Mouse (Mus musculus) hindbrain, embryonic 11.5 days (tissue): ENCODE measurements at regions not wholly inside any gene's neighbourhood (a gene's known extent, or its start where the extent isn't known, plus 50 kb on each side); places are given as distances from the start of the nearest gene placed in this dataset.

Source experiments
- ATAC-seq: fragments of 200-750 bp; cut with Nextera tagmentation; 2 replicates; pipeline ENCODE4 v1.8.0; 2017; ENCODE audit warnings: mild to moderate bottlenecking, moderate TSS enrichment, moderate library complexity; ENCODE audit not compliant: low FRiP score
- DNase-seq: peaks from one replicate; pipeline ENCODE4 v3.0.0-alpha.2; 2015; ENCODE audit warnings: low spot score
- H3K27ac ChIP-seq: fragments of 300-500 bp; sonication (generic); 2 replicates; pipeline ENCODE4 v1.5.1; 2014; ENCODE audit warnings: mild to moderate bottlenecking, low read depth, low read length
- H3K27me3 ChIP-seq: fragments of 300-500 bp; sonication (generic); 2 replicates; pipeline ENCODE4 v1.6.1; 2014; ENCODE audit warnings: mild to moderate bottlenecking, low read length, moderate library complexity, mixed read lengths; ENCODE audit not compliant: control insufficient read depth, insufficient read depth
- H3K36me3 ChIP-seq: fragments of 300-500 bp; sonication (generic); 2 replicates; pipeline ENCODE4 v1.6.1; 2014; ENCODE audit warnings: mild to moderate bottlenecking, low read length, moderate library complexity, mixed read lengths; ENCODE audit not compliant: control insufficient read depth, insufficient read depth
- H3K4me1 ChIP-seq: fragments of 300-500 bp; sonication (generic); replicated peaks from 2 replicates; pipeline ENCODE4 v1.6.1; 2014; ENCODE audit warnings: low read length, mixed read lengths; ENCODE audit not compliant: control insufficient read depth, insufficient read depth
- H3K4me2 ChIP-seq: fragments of 300-500 bp; sonication (generic); replicated peaks from 2 replicates; pipeline ENCODE4 v1.6.1; 2014; ENCODE audit warnings: mild to moderate bottlenecking, low read depth, low read length
- H3K4me3 ChIP-seq: fragments of 300-500 bp; sonication (generic); 2 replicates; pipeline ENCODE4 v1.5.1; 2014; ENCODE audit warnings: low read depth, low read length
- H3K9ac ChIP-seq: fragments of 300-500 bp; sonication (generic); 2 replicates; pipeline ENCODE4 v1.6.1; 2014; ENCODE audit warnings: low read depth, low read length
- H3K9me3 ChIP-seq: fragments of 300-500 bp; sonication (generic); 2 replicates; pipeline ENCODE4 v1.6.1; 2016; ENCODE audit warnings: low read length; ENCODE audit not compliant: control insufficient read depth
- WGBS: fragments of 180-500 bp; shearing (Covaris S2); extraction: QIAGEN DNeasy Blood & Tissue Kit; methylation state at CpG from one replicate; pipeline ENCODE4 v1.1.7; 2014; 5-methylcytosine and 5-hydroxymethylcytosine counted together

GRCm38 (mm10) chr2:46993126-46993525, 1820.8 kb upstream of the Acvr2a start:
- H3K27ac ChIP-seq, result no peak overlapping the region
- ATAC-seq, result no peak
- no peaks in the 10 kb centered on the region for H3K4me1 ChIP-seq
- no peaks in the 10 kb centered on the region for H3K9me3 ChIP-seq
- no peak overlapping the region for H3K4me3 ChIP-seq
- no peaks in the 10 kb centered on the region for H3K36me3 ChIP-seq
- DNase-seq, result no peak
- H3K27me3 ChIP-seq, result no peaks in the 10 kb centered on the region
- WGBS, result 77% methylated on average over 3 of the region's 3 CpGs
- no peak overlapping the region for H3K4me2 ChIP-seq
- H3K9ac ChIP-seq, result no peak overlapping the region

GRCm38 (mm10) chr2:46992672-46993071, 1821.2 kb upstream of the Acvr2a start:
- Histone ChIP-seq H3K4me1 (no peaks in the 10 kb centered on the region), H3K9ac (no peak overlapping the region), H3K4me2 (no peak overlapping the region), H3K36me3 (no peaks in the 10 kb centered on the region), H3K4me3 (no peak overlapping the region), H3K27ac (no peak overlapping the region), H3K27me3 (no peaks in the 10 kb centered on the region), H3K9me3 (no peaks in the 10 kb centered on the region)
- no peak for DNase-seq
- 90% methylated on average over 3 of the region's 3 CpGs for WGBS
- no peak for ATAC-seq

GRCm38 (mm10) chr2:46986689-46987088, 1827.2 kb upstream of the Acvr2a start:
- no peak for ATAC-seq

GRCm38 (mm10) chr2:46985915-46986672, 1827.8 kb upstream of the Acvr2a start:
- H3K4me3 ChIP-seq, result no peak overlapping the region
- no peaks in the 10 kb centered on the region for H3K4me1 ChIP-seq
- no peak overlapping the region for H3K9ac ChIP-seq
- 92% methylated on average over 4 of the region's 4 CpGs for WGBS
- H3K9me3 ChIP-seq, result no peaks in the 10 kb centered on the region
- DNase-seq (no peak), ATAC-seq (no peak)
- no peak overlapping the region for H3K27ac ChIP-seq
- H3K36me3 ChIP-seq, result no peaks in the 10 kb centered on the region
- H3K27me3 ChIP-seq, result no peaks in the 10 kb centered on the region
- H3K4me2 ChIP-seq, result no peak overlapping the region

More at GRCm38 (mm10) chr2:46986689-46987088, 1827.2 kb upstream of the Acvr2a start:
- Histone ChIP-seq H3K9ac (no peak overlapping the region), H3K36me3 (no peaks in the 10 kb centered on the region), H3K9me3 (no peaks in the 10 kb centered on the region), H3K4me2 (no peak overlapping the region), H3K27ac (no peak overlapping the region), H3K27me3 (no peaks in the 10 kb centered on the region), H3K4me3 (no peak overlapping the region), H3K4me1 (no peaks in the 10 kb centered on the region)
- no peak for DNase-seq
- 93% methylated on average over 2 of the region's 2 CpGs for WGBS

GRCm38 (mm10) chr2:46940628-46941530, 1823.7 kb upstream of the Zeb2 start:
- WGBS, result 66% methylated on average over 7 of the region's 7 CpGs
- DNase-seq (no peak), ATAC-seq (peak; percentile 59; the same call in 1 of the 2 replicates)
- Histone ChIP-seq H3K36me3 (no peaks in the 10 kb centered on the region), H3K9ac (no peak overlapping the region), H3K4me3 (no peak overlapping the region), H3K4me1 (no peaks in the 10 kb centered on the region), H3K9me3 (no peaks in the 10 kb centered on the region), H3K27me3 (no peaks in the 10 kb centered on the region), H3K27ac (no peak overlapping the region), H3K4me2 (no peak overlapping the region)

- H3K4me3 ChIP-seq, result no peak overlapping the region
- H3K4me2 ChIP-seq, result no peak overlapping the region
- no peaks in the 10 kb centered on the region for H3K36me3 ChIP-seq
- no peaks in the 10 kb centered on the region for H3K4me1 ChIP-seq
- ATAC-seq (no peak), DNase-seq (no peak)
- H3K9me3 ChIP-seq, result no peaks in the 10 kb centered on the region
- no peaks in the 10 kb centered on the region for H3K27me3 ChIP-seq
- WGBS, result 97% methylated on average over 1 of the region's 1 CpGs
- no peak overlapping the region for H3K27ac ChIP-seq
- H3K9ac ChIP-seq, result no peak overlapping the region
Measured at GRCm38 (mm10) chr2:46932831-46933230, 1815.6 kb upstream of the Zeb2 start.

GRCm38 (mm10) chr2:46924189-46924588, 1807.0 kb upstream of the Zeb2 start:
- no peak overlapping the region for H3K9ac ChIP-seq
- 92% methylated on average over 3 of the region's 3 CpGs for WGBS
- H3K4me1 ChIP-seq, result no peaks in the 10 kb centered on the region
- no peaks in the 10 kb centered on the region for H3K9me3 ChIP-seq
- no peak overlapping the region for H3K4me2 ChIP-seq
- ATAC-seq, result no peak
- no peak overlapping the region for H3K4me3 ChIP-seq
- H3K27me3 ChIP-seq, result no peaks in the 10 kb centered on the region
- H3K27ac ChIP-seq, result no peak overlapping the region
- H3K36me3 ChIP-seq, result no peaks in the 10 kb centered on the region
- DNase-seq, result no peak

- H3K4me2 ChIP-seq, result no peak overlapping the region
- no peak overlapping the region for H3K27ac ChIP-seq
- DNase-seq (no peak), ATAC-seq (peak; percentile 49; the same call in 1 of the 2 replicates)
- no peak overlapping the region for H3K9ac ChIP-seq
- no peaks in the 10 kb centered on the region for H3K4me1 ChIP-seq
- no peaks in the 10 kb centered on the region for H3K36me3 ChIP-seq
- H3K4me3 ChIP-seq, result no peak overlapping the region
- no peaks in the 10 kb centered on the region for H3K27me3 ChIP-seq
- H3K9me3 ChIP-seq, result no peaks in the 10 kb centered on the region
Measured at GRCm38 (mm10) chr2:46913496-46913895, 1796.3 kb upstream of the Zeb2 start.
